Mouse (Mus musculus): ENCODE measurements around the gene Ankrd23.
A peak's percentile ranks its signal among the peaks of the same experiment; 100 is the strongest.

GRCm38 (mm10) chr1:36501261-36501660, 35.4 kb downstream of the Ankrd23 start:
- no peak for TF ChIP-seq POLR2A (IDR thresholded peaks at IDR 0.05; ENCODE audit: control insufficient read depth, extremely low read depth, insufficient read depth, low read length, poor library complexity)
- peak; percentile 67; the same call in 1 of the 2 replicates for TF ChIP-seq CTCF (IDR thresholded peaks at IDR 0.05; ENCODE audit: borderline replicate concordance, control insufficient read depth, extremely low read depth, insufficient read depth, low read length, poor library complexity)

All from thymus, adult 2 months (tissue).